Mouse (Mus musculus): Measurements from ENCODE around the gene Helt. TPM values are rescaled to one million over a fixed set of nuclear protein-coding genes. Genes with fewer than 3 reads are reported as not detected.

Gene Helt
- polyA plus RNA-seq, 1 experiment from 2014 or later, result 1.1 TPM

- H3K9ac ChIP-seq (ENCODE audit: low read depth, low read length), result no peak overlapping the region
- no peak overlapping the region for H3K4me2 ChIP-seq (replicated peaks; ENCODE audit: low read depth, low read length)
- H3K4me3 ChIP-seq (ENCODE audit: low read depth, low read length), result no peak overlapping the region
- DNase-seq (ENCODE audit: low spot score), result peak; percentile 91
- no peaks in the 10 kb centered on the region; the same call in 1 of the 2 replicates for H3K27me3 ChIP-seq (ENCODE audit: control insufficient read depth, insufficient read depth, low read length)
- H3K27ac ChIP-seq (ENCODE audit: low read depth, low read length), result no peak overlapping the region
- no peaks in the 10 kb centered on the region for H3K9me3 ChIP-seq (ENCODE audit: control insufficient read depth, low read length)
- WGBS, result 9% methylated on average over 10 of the region's 10 CpGs
- no peaks in the 10 kb centered on the region for H3K4me1 ChIP-seq (replicated peaks; ENCODE audit: control insufficient read depth, insufficient read depth, low read length)
- ATAC-seq (ENCODE audit: low FRiP score), result 0 out of 2 replicates have a peak, but pooled peaks have one; percentile 59
- no peaks in the 10 kb centered on the region for H3K36me3 ChIP-seq (ENCODE audit: control insufficient read depth, insufficient read depth, low read length)
Observed at GRCm38 (mm10) chr8:46311159-46311558, 16.7 kb upstream of the Helt start.

- Histone ChIP-seq H3K4me1 (replicated peaks; ENCODE audit: control insufficient read depth, insufficient read depth, low read length) (no peaks in the 10 kb centered on the region), H3K36me3 (ENCODE audit: control insufficient read depth, insufficient read depth, low read length) (no peaks in the 10 kb centered on the region), H3K4me2 (replicated peaks; ENCODE audit: low read depth, low read length) (no peak overlapping the region), H3K4me3 (ENCODE audit: low read depth, low read length) (no peak overlapping the region), H3K9ac (ENCODE audit: low read depth, low read length) (no peak overlapping the region), H3K27me3 (ENCODE audit: control insufficient read depth, insufficient read depth, low read length) (no peaks in the 10 kb centered on the region; the same call in none of the 2 replicates), H3K27ac (ENCODE audit: low read depth, low read length) (no peak overlapping the region), H3K9me3 (ENCODE audit: control insufficient read depth, low read length) (no peaks in the 10 kb centered on the region)
- no peak for DNase-seq (ENCODE audit: low spot score)
- 83% methylated on average over 2 of the region's 2 CpGs for WGBS
- ATAC-seq (ENCODE audit: low FRiP score), result no peak
Observed at GRCm38 (mm10) chr8:46308189-46308588, 13.7 kb upstream of the Helt start.

GRCm38 (mm10) chr8:46305733-46306349, 11.4 kb upstream of the Helt start:
- H3K27me3 ChIP-seq (ENCODE audit: control insufficient read depth, insufficient read depth, low read length), result no peaks in the 10 kb centered on the region; the same call in none of the 2 replicates

GRCm38 (mm10) chr8:46302121-46302520, 7.7 kb upstream of the Helt start:
- 92% methylated on average over 9 of the region's 9 CpGs for WGBS
- Histone ChIP-seq H3K4me1 (replicated peaks; ENCODE audit: control insufficient read depth, insufficient read depth, low read length) (no peaks in the 10 kb centered on the region), H3K27me3 (ENCODE audit: control insufficient read depth, insufficient read depth, low read length) (peaks cover 18% of the 10 kb centered on the region), H3K4me3 (ENCODE audit: low read depth, low read length) (no peak overlapping the region), H3K36me3 (ENCODE audit: control insufficient read depth, insufficient read depth, low read length) (no peaks in the 10 kb centered on the region), H3K9me3 (ENCODE audit: control insufficient read depth, low read length) (no peaks in the 10 kb centered on the region), H3K27ac (ENCODE audit: low read depth, low read length) (no peak overlapping the region), H3K4me2 (replicated peaks; ENCODE audit: low read depth, low read length) (no peak overlapping the region), H3K9ac (ENCODE audit: low read depth, low read length) (no peak overlapping the region)
- ATAC-seq (ENCODE audit: low FRiP score), result no peak
- no peak for DNase-seq (ENCODE audit: low spot score)

More at GRCm38 (mm10) chr8:46305733-46306349, 11.4 kb upstream of the Helt start:
- Histone ChIP-seq H3K27ac (ENCODE audit: low read depth, low read length) (no peak overlapping the region), H3K9ac (ENCODE audit: low read depth, low read length) (no peak overlapping the region), H3K4me2 (replicated peaks; ENCODE audit: low read depth, low read length) (no peak overlapping the region), H3K36me3 (ENCODE audit: control insufficient read depth, insufficient read depth, low read length) (no peaks in the 10 kb centered on the region), H3K4me3 (ENCODE audit: low read depth, low read length) (no peak overlapping the region), H3K9me3 (ENCODE audit: control insufficient read depth, low read length) (no peaks in the 10 kb centered on the region), H3K4me1 (replicated peaks; ENCODE audit: control insufficient read depth, insufficient read depth, low read length) (no peaks in the 10 kb centered on the region)
- peak; percentile 84 for DNase-seq (ENCODE audit: low spot score)
- WGBS, result 4% methylated on average over 9 of the region's 9 CpGs
- ATAC-seq (ENCODE audit: low FRiP score), result 0 out of 2 replicates have a peak, but pooled peaks have one; percentile 51

- no peak overlapping the region for H3K4me2 ChIP-seq (replicated peaks; ENCODE audit: low read depth, low read length)
- H3K27me3 ChIP-seq (ENCODE audit: control insufficient read depth, insufficient read depth, low read length), result peaks cover 51% of the 10 kb centered on the region
- H3K9ac ChIP-seq (ENCODE audit: low read depth, low read length), result no peak overlapping the region
- 27% methylated on average over 7 of the region's 7 CpGs for WGBS
- ATAC-seq (ENCODE audit: low FRiP score) (no peak), DNase-seq (ENCODE audit: low spot score) (no peak)
- no peak overlapping the region for H3K27ac ChIP-seq (ENCODE audit: low read depth, low read length)
- no peak overlapping the region for H3K4me3 ChIP-seq (ENCODE audit: low read depth, low read length)
- H3K4me1 ChIP-seq (replicated peaks; ENCODE audit: control insufficient read depth, insufficient read depth, low read length), result no peaks in the 10 kb centered on the region
- H3K9me3 ChIP-seq (ENCODE audit: control insufficient read depth, low read length), result no peaks in the 10 kb centered on the region
- no peaks in the 10 kb centered on the region for H3K36me3 ChIP-seq (ENCODE audit: control insufficient read depth, insufficient read depth, low read length)
Observed at GRCm38 (mm10) chr8:46298847-46299246, 4.4 kb upstream of the Helt start.

GRCm38 (mm10) chr8:46296551-46296950, 2.1 kb upstream of the Helt start:
- no peak overlapping the region for H3K27ac ChIP-seq (ENCODE audit: low read depth, low read length)
- ATAC-seq (ENCODE audit: low FRiP score) (no peak), DNase-seq (ENCODE audit: low spot score) (peak; percentile 18)
- H3K27me3 ChIP-seq (ENCODE audit: control insufficient read depth, insufficient read depth, low read length), result peaks cover 74% of the 10 kb centered on the region
- H3K4me3 ChIP-seq (ENCODE audit: low read depth, low read length), result no peak overlapping the region
- no peak overlapping the region for H3K4me2 ChIP-seq (replicated peaks; ENCODE audit: low read depth, low read length)
- H3K36me3 ChIP-seq (ENCODE audit: control insufficient read depth, insufficient read depth, low read length), result no peaks in the 10 kb centered on the region
- no peak overlapping the region for H3K9ac ChIP-seq (ENCODE audit: low read depth, low read length)
- 2% methylated on average over 11 of the region's 11 CpGs for WGBS
- no peaks in the 10 kb centered on the region for H3K9me3 ChIP-seq (ENCODE audit: control insufficient read depth, low read length)
- H3K4me1 ChIP-seq (replicated peaks; ENCODE audit: control insufficient read depth, insufficient read depth, low read length), result 0 out of 2 replicates have a peak, but pooled peaks cover 2% of the 10 kb centered on the region

GRCm38 (mm10) chr8:46295951-46296350, 1.5 kb upstream of the Helt start:
- Histone ChIP-seq H3K36me3 (ENCODE audit: control insufficient read depth, insufficient read depth, low read length) (no peaks in the 10 kb centered on the region), H3K4me2 (replicated peaks; ENCODE audit: low read depth, low read length) (no peak overlapping the region), H3K4me3 (ENCODE audit: low read depth, low read length) (no peak overlapping the region), H3K9ac (ENCODE audit: low read depth, low read length) (no peak overlapping the region), H3K27ac (ENCODE audit: low read depth, low read length) (no peak overlapping the region), H3K4me1 (replicated peaks; ENCODE audit: control insufficient read depth, insufficient read depth, low read length) (0 out of 2 replicates have a peak, but pooled peaks cover 2% of the 10 kb centered on the region), H3K27me3 (ENCODE audit: control insufficient read depth, insufficient read depth, low read length) (peaks cover 80% of the 10 kb centered on the region), H3K9me3 (ENCODE audit: control insufficient read depth, low read length) (no peaks in the 10 kb centered on the region)
- DNase-seq (ENCODE audit: low spot score), result peak; percentile 22
- WGBS, result 3% methylated on average over 8 of the region's 8 CpGs
- ATAC-seq (ENCODE audit: low FRiP score), result no peak

GRCm38 (mm10) chr8:46295101-46295534, 647 bp upstream of the Helt start:
- under 1% methylated on average over 14 of the region's 14 CpGs for WGBS
- Histone ChIP-seq H3K9ac (ENCODE audit: low read depth, low read length) (no peak overlapping the region), H3K4me2 (replicated peaks; ENCODE audit: low read depth, low read length) (no peak overlapping the region), H3K36me3 (ENCODE audit: control insufficient read depth, insufficient read depth, low read length) (no peaks in the 10 kb centered on the region), H3K27ac (ENCODE audit: low read depth, low read length) (no peak overlapping the region), H3K27me3 (ENCODE audit: control insufficient read depth, insufficient read depth, low read length) (peaks cover 86% of the 10 kb centered on the region), H3K4me1 (replicated peaks; ENCODE audit: control insufficient read depth, insufficient read depth, low read length) (0 out of 2 replicates have a peak, but pooled peaks cover 2% of the 10 kb centered on the region), H3K9me3 (ENCODE audit: control insufficient read depth, low read length) (no peaks in the 10 kb centered on the region), H3K4me3 (ENCODE audit: low read depth, low read length) (no peak overlapping the region)
- DNase-seq (ENCODE audit: low spot score) (peak; percentile 44), ATAC-seq (ENCODE audit: low FRiP score) (no peak)

- no peaks in the 10 kb centered on the region for H3K9me3 ChIP-seq (ENCODE audit: control insufficient read depth, low read length)
- H3K27me3 ChIP-seq (ENCODE audit: control insufficient read depth, insufficient read depth, low read length), result peaks cover 84% of the 10 kb centered on the region
- no peak overlapping the region for H3K4me3 ChIP-seq (ENCODE audit: low read depth, low read length)
- under 1% methylated on average over 16 of the region's 16 CpGs for WGBS
- 0 out of 2 replicates have a peak, but pooled peaks cover 2% of the 10 kb centered on the region for H3K4me1 ChIP-seq (replicated peaks; ENCODE audit: control insufficient read depth, insufficient read depth, low read length)
- H3K9ac ChIP-seq (ENCODE audit: low read depth, low read length), result no peak overlapping the region
- no peak overlapping the region for H3K27ac ChIP-seq (ENCODE audit: low read depth, low read length)
- DNase-seq (ENCODE audit: low spot score), result peak; percentile 46
- H3K4me2 ChIP-seq (replicated peaks; ENCODE audit: low read depth, low read length), result no peak overlapping the region
- no peaks in the 10 kb centered on the region for H3K36me3 ChIP-seq (ENCODE audit: control insufficient read depth, insufficient read depth, low read length)
- no peak for ATAC-seq (ENCODE audit: low FRiP score)
Observed at GRCm38 (mm10) chr8:46293741-46294151, 725 bp downstream of the Helt start.

All from hindbrain, embryonic 11.5 days (tissue).